Mouse (Mus musculus): ENCODE measurements around the gene Llgl2.
A peak's percentile ranks its signal among the peaks of the same experiment; 100 is the strongest.

Llgl2 gene

DNA sequence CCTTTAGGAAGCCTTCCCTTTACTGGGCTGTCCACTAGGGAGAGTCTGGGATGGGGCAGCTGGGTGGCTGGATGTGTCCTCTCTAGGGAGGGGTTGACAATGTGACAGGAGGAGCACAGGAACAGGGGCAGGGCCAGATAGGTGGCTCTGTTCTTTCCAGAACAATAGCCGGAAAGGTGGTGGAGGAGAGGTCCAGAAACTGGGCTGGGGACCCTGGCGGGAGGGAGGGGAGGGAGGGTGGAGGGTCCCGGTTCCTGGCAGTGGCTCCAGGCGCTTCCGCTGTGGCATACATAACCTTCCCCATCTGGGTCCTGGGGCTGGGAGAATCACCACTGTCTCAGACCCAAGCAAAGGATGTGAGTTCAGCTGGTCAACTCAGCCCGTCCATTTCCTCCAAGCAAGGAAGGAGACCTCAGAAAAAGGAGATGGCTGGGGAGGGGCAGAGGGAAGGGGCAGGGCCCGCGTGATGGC lies 14.5 kb upstream of the Llgl2 start:
- peak; percentile 63 for DNase-seq

DNA sequence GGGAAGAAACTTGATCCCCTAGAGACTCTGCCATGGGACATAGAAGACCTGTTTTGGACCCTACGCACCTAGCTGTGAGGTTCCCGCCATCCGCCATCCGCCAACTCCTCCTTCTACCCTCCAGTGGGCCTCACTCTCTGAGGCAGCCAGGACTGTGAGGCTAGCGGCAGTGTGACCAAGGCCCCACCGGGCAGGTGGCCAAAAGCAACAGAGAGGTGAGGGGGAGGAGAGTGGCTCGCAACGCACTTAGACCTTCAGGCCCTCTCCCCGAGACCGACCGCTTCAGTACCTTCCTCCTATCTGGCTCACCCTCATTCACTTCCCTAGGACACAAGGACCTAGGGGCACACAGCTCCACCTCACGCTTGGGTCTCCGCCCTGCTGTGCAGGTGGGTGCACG lies 13.5 kb upstream of the Llgl2 start:
- DNase-seq = peak; percentile 81

GRCm38 (mm10) chr11:115811381-115812093 lies 12.3 kb upstream of the Llgl2 start:
- DNase-seq = no peak

DNA sequence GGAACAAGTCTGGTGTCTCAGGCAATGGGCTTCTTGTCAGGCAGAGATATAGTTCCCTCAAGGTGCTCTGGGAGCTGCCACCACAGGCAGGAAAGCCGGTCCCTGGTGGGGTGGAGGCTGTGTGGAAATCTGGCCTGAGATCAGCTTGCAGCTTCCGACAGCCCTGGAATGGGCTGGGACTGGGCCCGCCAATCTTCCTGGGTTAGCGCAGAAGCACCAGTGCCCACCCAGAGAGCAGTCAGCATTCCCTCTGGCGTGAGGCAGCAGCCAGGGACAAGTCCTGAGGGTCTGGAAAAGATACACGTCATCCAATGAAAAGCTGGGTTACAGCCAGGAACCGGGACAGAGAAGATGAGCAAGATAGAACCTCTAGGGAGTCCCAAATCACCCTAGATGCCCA lies 11.8 kb upstream of the Llgl2 start:
- peak; percentile 64 for DNase-seq

DNA sequence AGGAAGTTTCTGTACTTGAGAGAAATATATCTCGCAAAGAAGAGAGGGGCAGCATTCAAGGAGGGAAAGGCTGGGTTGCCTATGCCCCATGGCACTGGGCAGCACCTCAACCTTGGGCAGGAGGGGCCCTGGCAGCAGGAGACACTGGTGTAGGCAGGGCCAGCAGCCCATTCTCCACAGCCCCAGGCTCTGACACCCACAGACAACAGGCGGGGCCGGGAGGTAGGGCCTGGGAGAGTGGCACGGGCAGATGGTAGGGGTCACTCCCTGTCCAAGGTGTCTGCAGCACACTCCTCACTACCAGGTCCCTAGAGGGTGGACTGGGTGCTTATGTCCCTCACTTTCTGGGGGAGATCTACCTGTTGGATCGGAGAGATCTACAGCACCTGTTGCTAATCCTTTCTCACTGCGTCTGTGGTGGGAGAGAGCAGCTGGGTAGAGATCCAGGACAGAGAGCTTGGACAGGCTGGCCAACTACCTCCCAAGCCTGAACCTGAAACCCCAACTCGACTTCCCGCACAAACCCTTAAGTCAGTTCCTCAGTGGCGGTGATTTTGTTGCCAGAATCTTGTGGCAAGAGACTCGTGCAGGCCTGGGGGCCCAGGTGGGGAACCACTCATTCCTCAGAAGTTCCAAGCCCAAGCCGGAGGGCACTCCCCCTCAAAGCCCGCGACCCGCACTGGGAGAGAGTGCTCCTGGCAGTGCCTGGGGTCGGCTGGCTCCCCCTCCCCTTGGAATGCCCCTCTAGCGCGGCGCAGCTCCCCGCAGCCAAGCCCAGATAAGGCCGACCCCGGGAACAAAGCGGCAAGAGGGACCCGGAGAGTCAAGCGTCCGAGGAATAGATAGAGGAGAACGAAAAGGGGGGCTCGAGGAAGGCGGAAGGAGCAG lies 11.1 kb upstream of the Llgl2 start:
- peak; percentile 58 for DNase-seq

GRCm38 (mm10) chr11:115813507-115814296 lies 10.1 kb upstream of the Llgl2 start, which contains the start of gene Caskin2:
Gene Caskin2 (minus strand): TSS chr11:115813639.
- peak; percentile 96 for DNase-seq

DNA sequence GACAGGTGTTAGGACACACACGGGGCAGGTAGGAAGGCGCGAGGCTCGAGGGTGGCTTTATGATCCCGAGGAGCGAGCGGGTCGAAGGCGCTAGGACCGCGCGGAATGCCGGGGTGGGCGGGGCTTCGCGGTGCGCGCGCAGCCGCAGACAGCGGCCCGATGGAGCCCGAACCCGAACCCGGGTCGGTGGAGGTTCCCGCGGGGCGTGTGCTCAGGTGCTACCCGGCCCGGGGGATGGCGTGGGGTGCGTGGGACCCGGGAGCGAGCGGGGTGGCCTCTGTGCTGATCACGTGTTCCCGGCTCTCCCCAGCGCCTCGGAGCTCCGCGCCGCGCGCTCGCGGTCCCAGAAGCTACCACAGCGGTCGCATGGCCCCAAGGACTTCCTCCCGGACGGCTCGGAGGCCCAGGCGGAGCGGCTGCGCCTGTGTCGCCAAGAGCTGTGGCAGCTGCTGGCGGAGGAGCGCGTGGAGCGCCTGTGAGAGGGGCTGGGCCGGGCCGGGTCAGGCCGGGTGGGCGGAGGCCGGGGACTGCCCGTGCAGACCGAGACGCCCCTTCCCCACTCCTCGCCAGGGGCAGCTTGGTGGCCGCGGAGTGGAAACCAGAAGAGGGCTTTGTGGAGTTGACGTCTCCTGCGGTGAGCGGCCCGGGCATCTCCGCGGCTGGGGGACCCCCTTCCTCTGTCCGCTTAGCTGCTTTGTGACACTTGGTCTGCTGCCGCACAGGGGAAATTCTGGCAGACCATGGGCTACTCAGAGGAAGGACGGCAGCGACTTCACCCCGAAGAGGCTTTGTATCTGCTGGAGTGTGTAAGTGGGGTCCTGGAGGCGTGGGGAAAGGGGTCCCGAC lies 9.0 kb upstream of the Llgl2 start, which contains the start of gene Tsen54:
Gene Tsen54, plus strand, starts transcription at position 120 of the 846 bp plus-strand sequence.
- DNase-seq = peak; percentile 92

DNA sequence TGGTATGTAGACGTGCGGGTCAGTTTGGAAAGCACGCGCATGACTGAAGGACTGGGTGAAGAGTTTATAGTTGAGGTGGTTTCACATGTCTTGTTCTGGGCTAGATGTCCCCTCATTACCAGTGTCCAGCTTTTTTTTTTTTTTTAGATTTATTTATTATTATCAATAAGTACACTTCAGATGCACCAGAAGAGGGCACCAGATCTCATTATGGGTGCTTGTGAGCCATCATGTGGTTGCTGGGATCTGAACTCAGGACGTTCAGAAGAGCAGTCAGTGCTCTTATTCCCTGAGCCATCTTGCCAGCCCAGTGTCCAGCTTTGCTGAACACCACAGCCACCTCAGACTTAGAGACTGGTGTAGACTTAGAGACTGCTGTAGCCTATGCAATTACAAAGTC lies 6.5 kb upstream of the Llgl2 start:
- DNase-seq = no peak

- no peak for DNase-seq
Measured at GRCm38 (mm10) chr11:115819915-115820623, 3.8 kb upstream of the Llgl2 start.

GRCm38 (mm10) chr11:115821001-115821400 lies 2.8 kb upstream of the Llgl2 start:
- no peak for DNase-seq

DNA sequence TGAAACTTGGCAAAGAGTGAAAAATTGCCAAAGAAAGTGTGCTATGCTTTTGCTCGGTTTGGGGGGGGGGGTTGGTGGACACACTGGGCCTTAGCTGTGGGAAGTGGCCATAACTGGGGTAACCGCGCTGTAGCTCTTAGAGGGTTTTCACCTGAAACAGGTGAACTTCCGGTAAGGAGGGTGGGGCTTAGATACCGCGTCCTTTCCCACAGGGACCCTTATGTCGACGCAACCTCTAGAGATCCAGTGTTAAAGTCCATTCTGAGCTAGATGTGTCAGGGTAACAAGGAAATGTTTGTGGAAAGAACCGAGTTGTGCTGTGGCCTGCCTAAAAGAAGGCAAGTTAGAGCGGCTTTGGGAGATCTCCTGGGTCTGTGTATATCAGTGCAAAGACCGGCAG lies 964 bp downstream of the Llgl2 start:
- no peak for DNase-seq

- DNase-seq = no peak
Measured at GRCm38 (mm10) chr11:115826487-115826886, 2.6 kb downstream of the Llgl2 start.

DNA sequence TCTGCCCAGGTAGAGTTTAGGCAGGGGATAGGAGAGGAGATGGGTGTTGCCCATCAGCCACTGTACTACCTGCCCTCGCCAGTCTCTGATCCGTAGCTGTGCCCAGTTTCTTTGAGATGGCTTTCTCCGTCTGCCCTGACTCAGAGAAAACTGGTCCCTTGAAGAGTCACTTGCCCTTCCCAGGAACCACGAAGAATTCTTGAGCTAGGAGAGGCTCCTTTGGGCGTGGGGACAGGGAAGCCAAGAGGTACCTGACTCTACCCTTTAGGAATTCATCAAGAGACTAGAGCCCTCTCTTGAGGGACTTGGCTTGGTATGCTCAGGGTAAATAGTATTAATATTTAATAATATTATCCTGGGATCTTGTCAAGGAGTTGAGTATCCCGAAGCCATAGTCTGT lies 3.8 kb downstream of the Llgl2 start:
- DNase-seq = no peak

DNA sequence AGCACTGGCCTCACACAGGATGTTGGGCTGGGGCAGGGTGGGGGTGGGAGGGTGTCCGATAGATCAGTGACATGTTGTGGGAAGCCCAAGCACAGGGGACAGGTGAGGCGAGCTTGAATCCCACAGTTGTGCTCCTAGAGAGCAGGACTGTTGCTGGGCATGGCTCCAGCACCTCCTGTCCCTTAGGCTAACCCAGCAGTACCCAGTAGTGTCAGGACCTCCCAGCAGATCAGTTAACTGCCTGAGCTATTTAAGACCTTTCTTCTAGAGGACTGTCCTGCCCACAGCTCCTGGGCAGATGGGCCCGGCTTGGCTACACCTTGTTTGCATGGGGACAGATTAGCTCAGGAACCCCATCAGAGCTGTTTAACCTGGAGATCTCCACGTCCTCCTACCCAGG lies 5.2 kb downstream of the Llgl2 start:
- no peak for DNase-seq

GRCm38 (mm10) chr11:115830550-115831325 lies 6.9 kb downstream of the Llgl2 start:
- DNase-seq = peak; percentile 73

- DNase-seq = peak; percentile 23
Measured at GRCm38 (mm10) chr11:115831518-115831917, 7.7 kb downstream of the Llgl2 start.

GRCm38 (mm10) chr11:115832064-115832463 lies 8.2 kb downstream of the Llgl2 start:
- DNase-seq = no peak

DNA sequence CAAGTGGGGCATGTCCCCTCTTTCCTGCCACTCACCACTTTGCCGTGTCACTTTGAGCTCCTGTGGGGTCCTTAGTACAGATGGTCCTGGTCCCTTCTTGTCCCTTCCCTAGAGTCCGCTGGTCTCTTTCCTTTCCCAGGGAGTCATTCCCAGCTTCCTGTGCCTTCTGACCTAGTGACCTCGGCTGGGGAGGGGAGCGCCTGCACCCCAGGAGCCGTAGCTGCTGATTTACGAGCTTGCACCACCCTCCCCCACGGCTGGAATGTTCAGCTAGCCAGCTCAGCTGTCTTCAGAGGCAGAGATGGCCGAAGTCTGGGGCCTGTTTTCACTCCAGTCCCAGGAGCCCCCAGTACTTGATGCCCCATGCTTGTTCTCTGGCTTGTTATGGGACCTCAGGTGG lies 8.7 kb downstream of the Llgl2 start:
- DNase-seq = peak; percentile 90

DNA sequence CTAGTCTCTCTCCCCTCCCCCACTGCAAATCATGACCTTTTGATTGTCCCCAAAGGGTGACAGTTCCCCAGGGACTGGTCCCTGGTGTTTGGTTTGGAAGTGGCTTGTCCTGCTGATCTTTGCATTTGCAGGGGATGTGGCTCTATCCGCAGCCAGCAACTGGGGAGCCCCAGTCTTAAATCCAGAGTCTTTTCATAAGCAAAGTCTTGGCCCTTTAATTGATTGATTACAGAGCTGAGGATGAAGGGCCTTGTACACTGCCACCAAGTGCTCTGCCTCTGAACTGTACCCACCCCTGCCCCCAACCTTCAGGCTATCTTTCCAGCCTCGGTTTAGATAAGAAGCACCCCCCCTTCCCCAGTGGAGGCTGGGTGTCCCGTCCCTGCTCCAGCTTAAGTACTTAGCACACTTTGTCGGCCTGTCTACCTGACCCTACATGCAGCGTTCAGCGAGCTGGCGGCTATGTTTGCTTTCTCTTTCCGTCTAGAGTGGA lies 9.2 kb downstream of the Llgl2 start:
- peak; percentile 55 for DNase-seq

- peak; percentile 70 for DNase-seq
Measured at GRCm38 (mm10) chr11:115834033-115834432, 10.2 kb downstream of the Llgl2 start.
